Mouse (Mus musculus): Measurements from ENCODE around the gene Dennd2d.

- TF ChIP-seq GATA1 (IDR thresholded peaks at IDR 0.05; ENCODE audit: low read length) (no peak), TAL1 (IDR thresholded peaks at IDR 0.05; ENCODE audit: low read length) (no peak)
These were observed 20.1 kb upstream of the Dennd2d start for GRCm38 (mm10) chr3:106462059-106462470.
